Mouse (Mus musculus): ENCODE data around the gene Chst15.

The Chst15 gene

DNA sequence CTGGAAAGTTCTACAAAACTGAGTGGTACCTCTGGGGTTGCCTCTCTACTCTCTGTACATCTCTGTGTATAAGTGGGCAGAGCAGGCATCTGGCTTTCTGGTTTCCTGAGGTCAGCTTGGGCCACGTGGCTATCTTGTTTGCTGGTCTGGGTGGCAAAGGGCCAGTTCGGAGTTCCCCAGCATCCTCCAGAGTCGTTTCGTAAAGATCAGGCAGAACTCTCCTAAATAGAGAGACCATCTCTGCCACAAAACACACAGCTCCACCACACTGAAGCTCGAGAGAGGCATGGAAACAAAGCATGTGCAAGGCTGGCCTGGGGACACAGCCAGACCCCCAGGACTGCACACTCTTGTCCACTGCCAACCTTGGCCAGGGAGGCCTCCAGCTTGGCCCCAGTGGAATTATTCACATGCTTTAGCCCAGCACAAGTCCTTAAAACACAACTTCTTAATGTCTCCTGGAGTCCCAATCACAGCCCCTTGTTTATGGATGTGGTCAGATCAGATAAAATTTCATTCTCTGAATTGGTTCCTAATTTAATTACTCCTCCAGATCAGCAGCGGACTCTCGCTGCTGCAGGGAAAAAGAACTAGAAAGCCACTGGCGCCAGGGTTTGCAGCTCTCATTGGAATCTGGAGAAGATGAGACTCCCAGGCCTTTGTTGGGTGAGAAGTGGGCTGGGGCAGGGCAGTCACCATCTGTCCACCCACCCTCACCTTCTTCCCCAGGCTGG is 14.4 kb downstream of the Chst15 start:
- no peak for DNase-seq (ENCODE audit: low read depth, low spot score)

DNA sequence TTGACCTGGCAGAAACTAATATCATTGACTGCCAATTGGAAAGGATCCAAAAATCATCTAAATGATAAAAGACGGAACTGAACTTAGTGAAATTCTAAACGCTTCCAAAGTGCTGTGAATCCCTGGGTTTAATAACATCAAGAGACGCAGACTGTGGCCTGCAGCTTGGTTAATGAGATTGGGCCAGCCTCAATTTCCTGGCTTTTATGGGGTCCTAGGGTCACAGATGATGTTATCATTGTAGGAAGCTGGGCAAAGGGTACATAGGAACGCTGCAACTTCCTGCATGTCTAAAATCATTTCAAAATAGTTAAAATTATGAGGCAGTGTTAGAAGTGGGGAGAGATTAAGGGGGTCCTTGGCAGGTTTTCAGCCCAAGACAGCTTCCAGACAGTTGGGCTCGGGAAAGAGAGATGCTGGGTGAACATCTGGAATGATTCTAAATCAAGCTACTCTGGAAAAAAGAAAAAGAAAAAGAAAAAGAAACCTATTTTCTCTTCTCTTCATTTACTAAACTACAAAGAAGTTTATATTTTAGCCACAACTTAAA is 17.3 kb downstream of the Chst15 start:
- DNase-seq (ENCODE audit: low read depth, low spot score), result no peak

- no peak for DNase-seq (ENCODE audit: low read depth, low spot score)
Measured at GRCm38 (mm10) chr7:132298412-132298990, 18.5 kb downstream of the Chst15 start.

- DNase-seq (ENCODE audit: low read depth, low spot score), result no peak
Measured at GRCm38 (mm10) chr7:132296661-132297443, 20.2 kb downstream of the Chst15 start.

DNA sequence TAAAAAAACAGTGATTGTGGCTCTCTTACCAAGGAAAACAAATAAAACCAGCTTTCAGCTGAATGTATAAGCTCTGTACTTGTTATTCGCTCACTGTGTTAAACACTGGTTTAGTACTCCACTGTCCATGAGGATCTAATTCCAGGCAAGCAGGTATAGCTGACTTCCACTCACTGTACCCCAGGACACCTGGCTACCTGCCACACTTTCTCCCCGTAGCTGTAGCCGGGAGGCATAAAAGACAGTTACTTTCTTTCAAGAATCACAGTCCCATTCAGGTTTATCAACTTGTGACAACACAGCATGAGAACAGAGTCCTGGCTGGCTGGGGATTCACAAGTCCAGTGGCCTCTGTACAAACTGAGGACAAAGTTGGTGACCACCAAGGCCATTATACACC is 20.9 kb downstream of the Chst15 start:
- no peak for DNase-seq (ENCODE audit: low read depth, low spot score)

DNA sequence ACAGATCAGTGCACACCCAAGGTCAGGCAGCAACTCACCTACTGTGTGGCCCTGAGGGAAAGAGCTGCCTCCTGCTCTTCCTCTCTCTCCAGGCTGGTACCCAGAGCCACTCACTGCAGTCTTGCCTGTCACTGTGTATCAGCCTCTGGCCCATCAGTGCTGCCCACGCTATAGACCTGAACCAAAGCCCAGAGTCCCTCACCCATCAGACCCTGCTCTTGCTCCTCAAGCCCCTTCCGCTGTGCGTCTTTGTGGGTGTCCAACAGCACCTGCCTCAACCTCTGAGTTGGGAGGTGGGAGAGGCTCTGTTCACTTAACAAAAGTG is 29.7 kb downstream of the Chst15 start:
- DNase-seq (ENCODE audit: low read depth, low spot score), result no peak

- DNase-seq (ENCODE audit: low read depth, low spot score), result no peak
Measured at GRCm38 (mm10) chr7:132286630-132287339, 30.2 kb downstream of the Chst15 start.

DNA sequence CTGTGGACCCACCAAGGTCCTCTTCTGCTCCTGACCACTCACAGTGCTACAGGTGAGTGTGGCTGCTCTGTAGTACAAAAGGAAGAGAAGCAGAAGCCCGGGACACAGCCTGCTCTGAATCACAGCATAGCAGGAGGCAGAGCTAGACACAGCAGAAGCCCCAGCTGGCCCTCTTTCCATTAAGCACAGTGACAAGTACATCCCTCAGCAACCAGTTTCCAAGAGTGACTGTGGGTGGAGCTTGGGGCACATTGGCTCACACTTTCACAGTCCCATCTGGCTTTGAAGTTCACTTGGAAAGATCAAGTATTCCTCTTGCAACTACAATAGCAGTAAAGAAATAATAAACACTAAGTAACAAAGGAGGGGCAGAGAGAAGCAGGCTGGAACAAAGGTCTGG is 32.2 kb downstream of the Chst15 start:
- no peak for DNase-seq (ENCODE audit: low read depth, low spot score)

- DNase-seq (ENCODE audit: low read depth, low spot score), result no peak
Measured at GRCm38 (mm10) chr7:132284048-132284737, 32.8 kb downstream of the Chst15 start.

DNA sequence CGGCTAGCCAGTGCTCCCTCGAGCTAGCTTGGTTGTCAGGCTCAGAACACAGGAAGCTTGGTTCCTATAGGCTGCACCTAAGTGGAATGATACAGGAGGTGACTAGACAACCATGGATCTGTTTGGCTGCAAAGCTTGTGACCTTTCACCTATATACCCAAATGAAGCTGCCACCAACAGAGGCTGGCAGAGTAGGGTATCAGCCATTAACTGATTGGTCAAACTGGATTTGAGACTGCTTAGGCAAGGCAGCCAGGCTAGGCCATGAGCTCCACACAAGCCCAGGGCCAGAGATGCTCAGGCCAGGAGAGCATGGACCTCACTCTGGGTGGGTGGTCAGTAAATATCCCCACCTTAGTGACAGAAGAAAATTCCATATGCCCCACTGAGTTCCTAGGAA is 34.5 kb downstream of the Chst15 start:
- DNase-seq (ENCODE audit: low read depth, low spot score), result no peak

- no peak for DNase-seq (ENCODE audit: low read depth, low spot score)
Measured at GRCm38 (mm10) chr7:132282161-132282560, 34.9 kb downstream of the Chst15 start.

DNA sequence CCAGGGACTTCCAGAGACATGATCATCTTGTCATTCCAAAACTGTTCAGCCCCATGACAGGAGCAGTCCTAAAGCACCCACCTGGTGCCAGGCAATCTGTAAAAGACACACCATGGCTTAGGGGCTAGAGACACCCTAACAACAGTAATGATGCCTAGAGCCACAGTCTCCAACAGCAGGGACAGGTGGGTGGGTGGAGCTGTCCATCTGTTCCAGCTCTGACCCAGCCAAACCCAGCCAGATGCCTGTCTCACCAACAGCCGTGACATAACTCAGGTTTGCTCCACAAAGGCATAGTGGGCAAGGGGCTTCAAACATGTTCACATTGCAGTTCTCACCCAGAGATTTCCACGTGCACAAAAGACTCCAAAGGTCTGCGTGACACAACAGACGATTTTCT is 35.3 kb downstream of the Chst15 start:
- DNase-seq (ENCODE audit: low read depth, low spot score), result no peak

DNA sequence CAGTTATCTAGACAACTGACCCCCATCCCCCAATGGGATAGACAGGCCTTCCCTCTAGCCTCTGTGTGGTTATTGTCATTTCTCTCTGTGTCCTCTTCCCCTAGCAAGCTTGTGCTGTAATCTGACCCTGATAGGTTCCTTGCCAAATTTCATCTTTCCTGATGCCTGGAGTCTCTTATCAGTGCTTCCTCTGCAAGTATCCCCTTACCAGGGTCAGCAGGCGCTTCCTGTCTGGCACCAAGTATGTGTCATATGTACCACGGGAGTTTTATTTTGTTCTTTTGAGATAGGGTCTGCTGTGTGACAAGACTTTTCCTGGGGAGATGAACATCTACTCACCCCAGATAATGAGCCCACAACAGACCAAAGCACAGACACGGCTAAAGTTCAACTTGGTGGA is 38.4 kb downstream of the Chst15 start:
- no peak for DNase-seq (ENCODE audit: low read depth, low spot score)

GRCm38 (mm10) chr7:132276287-132276686 is 40.7 kb downstream of the Chst15 start:
- no peak for DNase-seq (ENCODE audit: low read depth, low spot score)

GRCm38 (mm10) chr7:132273741-132274513 is 43.1 kb downstream of the Chst15 start:
- no peak for DNase-seq (ENCODE audit: low read depth, low spot score)

DNA sequence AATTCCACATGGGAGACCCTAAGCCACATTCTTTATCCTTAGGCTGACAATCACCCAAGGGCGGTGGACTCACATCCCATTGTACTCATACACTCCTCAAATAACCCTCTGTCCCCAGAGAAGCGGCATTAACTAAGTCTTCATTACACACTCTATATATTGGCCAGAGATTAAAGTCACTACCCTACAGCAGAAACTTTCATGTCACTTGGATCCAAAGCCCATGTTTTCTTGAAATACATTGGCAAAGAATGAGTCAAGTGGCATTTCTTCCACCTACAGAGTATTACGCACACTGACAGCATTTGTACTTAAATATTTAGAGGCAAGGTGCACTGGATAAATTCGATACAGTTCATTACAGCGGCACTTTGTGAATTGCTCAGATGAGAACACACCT is 44.0 kb downstream of the Chst15 start:
- DNase-seq (ENCODE audit: low read depth, low spot score), result no peak

DNA sequence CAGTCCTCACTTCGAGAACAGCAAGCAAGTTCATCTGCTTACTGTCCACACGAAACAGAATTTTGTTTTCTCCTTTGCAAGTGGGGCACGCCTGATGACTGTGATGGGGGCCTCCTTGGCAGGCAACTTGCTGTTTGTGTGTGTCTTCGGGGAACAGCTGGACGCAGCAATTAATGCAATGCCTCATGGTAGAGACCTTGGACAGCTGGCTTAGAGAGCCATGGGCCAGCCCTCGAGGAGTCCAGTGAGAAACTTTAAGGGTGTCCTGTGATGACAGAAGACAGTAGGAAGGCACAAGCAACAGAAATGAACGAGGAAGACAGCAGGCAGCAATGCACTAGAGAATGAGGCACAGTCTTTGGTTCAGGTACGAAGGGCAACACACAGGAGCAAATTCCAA is 46.7 kb downstream of the Chst15 start:
- DNase-seq (ENCODE audit: low read depth, low spot score), result no peak

- DNase-seq (ENCODE audit: low read depth, low spot score), result no peak
Measured at GRCm38 (mm10) chr7:132269661-132270060, 47.4 kb downstream of the Chst15 start.

- no peak for DNase-seq (ENCODE audit: low read depth, low spot score)
Measured at GRCm38 (mm10) chr7:132267721-132268498, 49.1 kb downstream of the Chst15 start.

DNA sequence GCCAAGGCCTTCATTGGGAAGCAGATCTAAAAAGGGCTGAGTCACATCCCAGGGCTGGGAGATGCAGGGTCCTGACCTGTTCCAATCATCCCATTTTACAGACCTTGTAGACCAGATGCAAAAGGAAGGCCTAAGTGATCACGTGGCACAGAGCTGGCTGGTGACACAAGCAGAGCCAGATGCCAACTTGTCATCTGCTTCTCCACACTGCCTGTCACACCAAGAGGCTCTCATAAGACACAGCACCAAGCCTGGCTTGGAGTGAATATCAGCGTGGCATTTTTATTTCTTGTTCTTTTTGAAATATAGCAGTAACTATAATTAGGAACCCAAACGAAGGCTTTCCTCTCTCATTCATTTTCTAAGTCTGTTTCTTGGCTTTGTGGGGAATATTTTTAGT is 52.3 kb downstream of the Chst15 start:
- DNase-seq (ENCODE audit: low read depth, low spot score), result no peak

Measured in CD4-positive, CD25-positive, alpha-beta regulatory T cell, adult 2 months (primary cell).